Mouse (Mus musculus) erythroblast, adult 5-6 weeks (primary cell): ENCODE measurements around the gene Rapgefl1. TPM values are rescaled to one million over a fixed set of nuclear protein-coding genes. Genes with fewer than 3 reads are reported as not detected.

Experiments used
- ATAC-seq: replicated peaks from 2 replicates; pipeline ENCODE4 v1.8.0; 2016; ENCODE audit warnings: moderate number of reproducible peaks, mild to moderate bottlenecking, moderate TSS enrichment, inconsistent platforms; ENCODE audit not compliant: poor library complexity, low FRiP score, severe bottlenecking
- total RNA-seq, 2 experiments: library from RNA; stranded (forward) in 1 of 2; stranded (reverse) in 1 of 2; fragments of 150-400 nt in 1 of 2; fragments of 200-764, 138-1000 nt in 1 of 2; gene quantifications; 2 replicates each; pipeline versions ENCODE4 v1.2.3 to v1.2.4; 2015 to 2017; ENCODE audit warnings: low replicate concordance in 2 of 2

Gene Rapgefl1
- total RNA-seq, 2 experiments from 2014 or later, result not detected

GRCm38 (mm10) chr11:98902621-98903245 is 66.1 kb downstream of the Rapgefl1 start:
- ATAC-seq, result no peak

Other genes starting within 250 kb of the Rapgefl1 start
- 20.5 and 31.9 TPM in 2 replicates for gene Ormdl3, start 249.4 kb upstream of the Rapgefl1 start, total RNA-seq (2015; ENCODE audit: low replicate concordance)
- 37.9 and 51.6 TPM in 2 replicates for gene Ormdl3, start 249.4 kb upstream of the Rapgefl1 start, total RNA-seq (2017; ENCODE audit: low replicate concordance)
- gene Lrrc3c, start 238.5 kb upstream of the Rapgefl1 start, total RNA-seq (2015; ENCODE audit: low replicate concordance), result not detected in 2 replicates
- not detected in 2 replicates for gene Lrrc3c, start 238.5 kb upstream of the Rapgefl1 start, total RNA-seq (2017; ENCODE audit: low replicate concordance)
- gene Gm12355, start 211.1 kb upstream of the Rapgefl1 start, total RNA-seq (2015; ENCODE audit: low replicate concordance), result 1.0 and 2.5 TPM in 2 replicates
- 0.60 and 1.1 TPM in 2 replicates for gene Gm12355, start 211.1 kb upstream of the Rapgefl1 start, total RNA-seq (2017; ENCODE audit: low replicate concordance)
- not detected in 2 replicates for gene Gsdma3, start 210.4 kb upstream of the Rapgefl1 start, total RNA-seq (2015; ENCODE audit: low replicate concordance)
- not detected in 2 replicates for gene Gsdma3, start 210.4 kb upstream of the Rapgefl1 start, total RNA-seq (2017; ENCODE audit: low replicate concordance)
- gene Gsdma2, start 190.0 kb upstream of the Rapgefl1 start, total RNA-seq (2015; ENCODE audit: low replicate concordance), result not detected in 2 replicates
- gene Gsdma2, start 190.0 kb upstream of the Rapgefl1 start, total RNA-seq (2017; ENCODE audit: low replicate concordance), result not detected in 2 replicates
- not detected in 2 replicates for gene Gsdma, start 172.4 kb upstream of the Rapgefl1 start, total RNA-seq (2015; ENCODE audit: low replicate concordance)
- not detected in 2 replicates for gene Gsdma, start 172.4 kb upstream of the Rapgefl1 start, total RNA-seq (2017; ENCODE audit: low replicate concordance)
- gene Psmd3, start 154.2 kb upstream of the Rapgefl1 start, total RNA-seq (2015; ENCODE audit: low replicate concordance), result 10.2 and 14.2 TPM in 2 replicates
- 15.4 and 26.9 TPM in 2 replicates for gene Psmd3, start 154.2 kb upstream of the Rapgefl1 start, total RNA-seq (2017; ENCODE audit: low replicate concordance)
- gene Csf3, start 135.5 kb upstream of the Rapgefl1 start, total RNA-seq (2015; ENCODE audit: low replicate concordance), result not detected in 2 replicates
- gene Csf3, start 135.5 kb upstream of the Rapgefl1 start, total RNA-seq (2017; ENCODE audit: low replicate concordance), result not detected in 2 replicates
- gene Med24, start 107.3 kb upstream of the Rapgefl1 start, total RNA-seq (2015; ENCODE audit: low replicate concordance), result 8.8 and 17.3 TPM in 2 replicates
- 10.3 and 17.6 TPM in 2 replicates for gene Med24, start 107.3 kb upstream of the Rapgefl1 start, total RNA-seq (2017; ENCODE audit: low replicate concordance)
- 1.9 and 5.0 TPM in 2 replicates for gene Thra, start 96.1 kb upstream of the Rapgefl1 start, total RNA-seq (2015; ENCODE audit: low replicate concordance)
- 4.3 and 8.1 TPM in 2 replicates for gene Thra, start 96.1 kb upstream of the Rapgefl1 start, total RNA-seq (2017; ENCODE audit: low replicate concordance)
- not detected in 2 replicates for gene Nr1d1, start 61.5 kb upstream of the Rapgefl1 start, total RNA-seq (2015; ENCODE audit: low replicate concordance)
- 0.26 and 0.42 TPM in 2 replicates for gene Nr1d1, start 61.5 kb upstream of the Rapgefl1 start, total RNA-seq (2017; ENCODE audit: low replicate concordance)
- gene Msl1, start 41.3 kb upstream of the Rapgefl1 start, total RNA-seq (2015; ENCODE audit: low replicate concordance), result 30.3 and 42.7 TPM in 2 replicates
- 26.1 and 26.3 TPM in 2 replicates for gene Msl1, start 41.3 kb upstream of the Rapgefl1 start, total RNA-seq (2017; ENCODE audit: low replicate concordance)
- 20.0 and 23.6 TPM in 2 replicates for gene Casc3, start 31.9 kb upstream of the Rapgefl1 start, total RNA-seq (2015; ENCODE audit: low replicate concordance)
- 15.7 and 26.5 TPM in 2 replicates for gene Casc3, start 31.9 kb upstream of the Rapgefl1 start, total RNA-seq (2017; ENCODE audit: low replicate concordance)
- 9.4 and 21.7 TPM in 2 replicates for gene Wipf2, start 26.9 kb downstream of the Rapgefl1 start, total RNA-seq (2015; ENCODE audit: low replicate concordance)
- gene Wipf2, start 26.9 kb downstream of the Rapgefl1 start, total RNA-seq (2017; ENCODE audit: low replicate concordance), result 6.4 and 8.2 TPM in 2 replicates
- gene Cdc6, start 71.0 kb downstream of the Rapgefl1 start, total RNA-seq (2015; ENCODE audit: low replicate concordance), result 20.0 and 20.1 TPM in 2 replicates
- 46.7 and 54.2 TPM in 2 replicates for gene Cdc6, start 71.0 kb downstream of the Rapgefl1 start, total RNA-seq (2017; ENCODE audit: low replicate concordance)
- gene Rara, start 91.0 kb downstream of the Rapgefl1 start, total RNA-seq (2015; ENCODE audit: low replicate concordance), result 13.1 and 13.2 TPM in 2 replicates
- 2.8 TPM in 2 replicates for gene Rara, start 91.0 kb downstream of the Rapgefl1 start, total RNA-seq (2017; ENCODE audit: low replicate concordance)
- gene Gjd3, start 146.2 kb downstream of the Rapgefl1 start, total RNA-seq (2015; ENCODE audit: low replicate concordance), result not detected in 2 replicates
- gene Gjd3, start 146.2 kb downstream of the Rapgefl1 start, total RNA-seq (2017; ENCODE audit: low replicate concordance), result not detected in 2 replicates
- 132 and 152 TPM in 2 replicates for gene Top2a, start 187.4 kb downstream of the Rapgefl1 start, total RNA-seq (2015; ENCODE audit: low replicate concordance)
- 334 and 394 TPM in 2 replicates for gene Top2a, start 187.4 kb downstream of the Rapgefl1 start, total RNA-seq (2017; ENCODE audit: low replicate concordance)
- gene Igfbp4, start 204.5 kb downstream of the Rapgefl1 start, total RNA-seq (2015; ENCODE audit: low replicate concordance), result 10.8 and 29.7 TPM in 2 replicates
- 26.1 and 41.5 TPM in 2 replicates for gene Igfbp4, start 204.5 kb downstream of the Rapgefl1 start, total RNA-seq (2017; ENCODE audit: low replicate concordance)